ENCODE assay signal across 9 mouse cellular contexts in the genomic region with DNA sequence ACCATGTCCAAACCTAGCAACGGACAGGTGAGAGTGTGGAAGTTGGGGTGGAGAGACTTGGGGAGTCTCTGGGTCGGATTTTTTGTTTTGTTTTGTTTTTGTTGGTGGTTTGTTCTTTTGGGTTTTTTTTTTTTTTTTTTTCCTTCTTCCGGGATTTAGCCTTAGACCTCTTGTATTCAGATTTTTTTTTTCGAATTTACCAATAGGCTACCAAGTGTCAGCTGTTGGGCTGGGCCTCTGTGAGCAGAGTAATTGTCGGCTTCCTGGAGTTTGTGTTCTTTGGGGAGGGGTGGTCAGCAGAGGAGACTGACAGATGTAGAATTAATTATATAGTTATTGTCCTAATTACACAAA. TPM values are rescaled to one million over a fixed set of nuclear protein-coding genes. Genes with fewer than 3 reads are reported as not detected.
A peak's percentile ranks its signal among the peaks of the same experiment; 100 is the strongest.
DNase-seq lines count a peak whose midpoint lies in the region; ATAC-seq lines count a peak whose summit lies in the region.
"Had no signal": no experiment of that assay in that cellular context is flagged by ENCODE, and none has a peak within 500 bp of the region (broad histone marks: within the 10 kb centered on the region; RNA-seq: fewer than 3 reads in every experiment).

No protein-coding gene starts in this region.

- no peaks in the 10 kb centered on the region for H3K9me3 ChIP-seq in heart, embryonic 12.5 days (replicated peaks)
- H3K9me3 ChIP-seq in limb, embryonic 10.5 days (replicated peaks) = no peaks in the 10 kb centered on the region
- H3K9me3 ChIP-seq in neural tube, embryonic 12.5 days = no peaks in the 10 kb centered on the region

- peak; percentile 56 for DNase-seq in MN1 (ENCODE audit: low spot score)
- no peak for DNase-seq in limb, embryonic 10.5 days (ENCODE audit: low spot score)
- no peak for DNase-seq in urinary bladder, postnatal 4 days (ENCODE audit: low spot score in 2 of 2)
- no peak for DNase-seq in adrenal gland, adult (ENCODE audit: inconsistent age in 2 of 2, low spot score in 1 of 2)

- H3K4me3 ChIP-seq in heart, embryonic 12.5 days = peak overlapping the region; percentile 90
- H3K4me3 ChIP-seq in limb, embryonic 10.5 days = peak overlapping the region; percentile 99
- H3K4me3 ChIP-seq in neural tube, embryonic 12.5 days = peak overlapping the region; percentile 98

- ATAC-seq in CD4-positive, CD25-positive, alpha-beta regulatory T cell, adult 4 months = peak; percentile 50
- no peak for ATAC-seq in heart, embryonic 12.5 days (ENCODE audit: insufficient number of reproducible peaks, low FRiP score)
- no peak for ATAC-seq in neural tube, embryonic 12.5 days (ENCODE audit: low FRiP score, low read depth)
- no peak for ATAC-seq in erythroid progenitor cell, adult 5-6 weeks (replicated peaks; ENCODE audit: low FRiP score, poor library complexity, severe bottlenecking)

- H3K4me1 ChIP-seq in heart, embryonic 12.5 days (replicated peaks) = peaks cover 30% of the 10 kb centered on the region
- H3K4me1 ChIP-seq in limb, embryonic 10.5 days = peaks cover 46% of the 10 kb centered on the region
- H3K4me1 ChIP-seq in neural tube, embryonic 12.5 days = peaks cover 34% of the 10 kb centered on the region

- H3K36me3 ChIP-seq in heart, embryonic 12.5 days = peaks cover 44% of the 10 kb centered on the region
- H3K36me3 ChIP-seq in limb, embryonic 10.5 days = peaks cover 61% of the 10 kb centered on the region
- H3K36me3 ChIP-seq in neural tube, embryonic 12.5 days = peaks cover 40% of the 10 kb centered on the region

- peak overlapping the region; percentile 92 for H3K4me2 ChIP-seq in heart, embryonic 12.5 days
- peak overlapping the region; percentile 98 for H3K4me2 ChIP-seq in neural tube, embryonic 12.5 days (replicated peaks)

- peak overlapping the region; percentile 97 for H3K9ac ChIP-seq in heart, embryonic 12.5 days
- peak overlapping the region; percentile 89 for H3K9ac ChIP-seq in neural tube, embryonic 12.5 days

- H3K27me3 ChIP-seq in heart, embryonic 12.5 days (replicated peaks) = no peaks in the 10 kb centered on the region
- H3K27me3 ChIP-seq in limb, embryonic 10.5 days (ENCODE audit: low read depth, poor library complexity, severe bottlenecking) = no peaks in the 10 kb centered on the region
- no peaks in the 10 kb centered on the region for H3K27me3 ChIP-seq in neural tube, embryonic 12.5 days (replicated peaks)

- 9% methylated on average over 5 of the region's 5 CpGs for WGBS in heart, embryonic 12.5 days
- 8% methylated on average over 5 of the region's 5 CpGs for WGBS in limb, embryonic 10.5 days
- 2% methylated on average over 5 of the region's 5 CpGs for WGBS in neural tube, embryonic 12.5 days

- no peak overlapping the region for H3K27ac ChIP-seq in heart, embryonic 12.5 days (ENCODE audit: poor library complexity, severe bottlenecking)
- peak overlapping the region; percentile 100 for H3K27ac ChIP-seq in limb, embryonic 10.5 days
- H3K27ac ChIP-seq in neural tube, embryonic 12.5 days = no peak overlapping the region

RNA-seq across cellular contexts. Expression of a gene that starts 1.6 kb away (rescaled TPM):
- polyA plus RNA-seq in CD4-positive, CD25-positive, alpha-beta regulatory T cell, adult 4 months (2017; shearing (Covaris generic)) = 10 to 100 TPM; 21.8 to 30.5 TPM
- 49.1 and 51.6 TPM in 2 replicates for polyA plus RNA-seq in heart, embryonic 12.5 days (2016; fragmentation: Nextera tagmentation; extraction: Ambion mirVana)
- 109 and 116 TPM in 2 replicates for polyA plus RNA-seq in limb, embryonic 10.5 days (2016; fragmentation: Nextera tagmentation; extraction: Ambion mirVana)
- polyA plus RNA-seq in neural tube, embryonic 12.5 days (2016; fragmentation: Nextera tagmentation; extraction: Ambion mirVana) = 113 and 117 TPM in 2 replicates
- 15.1 and 28.5 TPM in 2 replicates for total RNA-seq in erythroid progenitor cell, adult 5-6 weeks (2015; ENCODE audit: low replicate concordance)
- total RNA-seq in erythroid progenitor cell, adult 5-6 weeks (2017; ENCODE audit: low replicate concordance) = 7.0 and 8.3 TPM in 2 replicates

RNA-seq across cellular contexts. Expression of a gene that starts 1.8 kb away (rescaled TPM):
- polyA plus RNA-seq in CD4-positive, CD25-positive, alpha-beta regulatory T cell, adult 4 months (2017; shearing (Covaris generic)) = 1 to 10 TPM; 1.1 to 2.5 TPM
- polyA plus RNA-seq in heart, embryonic 12.5 days (2016; fragmentation: Nextera tagmentation; extraction: Ambion mirVana) = 0.24 and 0.35 TPM in 2 replicates
- polyA plus RNA-seq in limb, embryonic 10.5 days (2016; fragmentation: Nextera tagmentation; extraction: Ambion mirVana) = 0.29 and 0.40 TPM in 2 replicates
- polyA plus RNA-seq in neural tube, embryonic 12.5 days (2016; fragmentation: Nextera tagmentation; extraction: Ambion mirVana) = 1.0 and 1.5 TPM in 2 replicates
- 15.5 and 23.5 TPM in 2 replicates for total RNA-seq in erythroid progenitor cell, adult 5-6 weeks (2015; ENCODE audit: low replicate concordance)
- total RNA-seq in erythroid progenitor cell, adult 5-6 weeks (2017; ENCODE audit: low replicate concordance) = 1.8 TPM in 1 of 2 replicates, not detected in the other
- total RNA-seq: hematopoietic stem cell, adult 5-6 weeks had no signal

RNA-seq across cellular contexts. Expression of a gene that starts 14.4 kb away (rescaled TPM):
- not detected for polyA plus RNA-seq in CD4-positive, CD25-positive, alpha-beta regulatory T cell, adult 4 months (2017; shearing (Covaris generic))
- polyA plus RNA-seq in heart, embryonic 12.5 days (2016; fragmentation: Nextera tagmentation; extraction: Ambion mirVana) = 0.08 TPM in 1 of 2 replicates, not detected in the other
- not detected in 2 replicates for polyA plus RNA-seq in limb, embryonic 10.5 days (2016; fragmentation: Nextera tagmentation; extraction: Ambion mirVana)
- polyA plus RNA-seq in neural tube, embryonic 12.5 days (2016; fragmentation: Nextera tagmentation; extraction: Ambion mirVana) = not detected in 2 replicates
- total RNA-seq in erythroid progenitor cell, adult 5-6 weeks (2015; ENCODE audit: low replicate concordance) = not detected in 2 replicates
- not detected in 2 replicates for total RNA-seq in erythroid progenitor cell, adult 5-6 weeks (2017; ENCODE audit: low replicate concordance)
- total RNA-seq: hematopoietic stem cell, adult 5-6 weeks had no signal

RNA-seq across cellular contexts. Expression of a gene that starts 18.0 kb away (rescaled TPM):
- polyA plus RNA-seq in CD4-positive, CD25-positive, alpha-beta regulatory T cell, adult 4 months (2017; shearing (Covaris generic)) = not detected
- not detected in 2 replicates for polyA plus RNA-seq in heart, embryonic 12.5 days (2016; fragmentation: Nextera tagmentation; extraction: Ambion mirVana)
- 0.06 TPM in 1 of 2 replicates, not detected in the other for polyA plus RNA-seq in limb, embryonic 10.5 days (2016; fragmentation: Nextera tagmentation; extraction: Ambion mirVana)
- not detected in 2 replicates for polyA plus RNA-seq in neural tube, embryonic 12.5 days (2016; fragmentation: Nextera tagmentation; extraction: Ambion mirVana)
- not detected in 2 replicates for total RNA-seq in erythroid progenitor cell, adult 5-6 weeks (2015; ENCODE audit: low replicate concordance)
- not detected in 2 replicates for total RNA-seq in erythroid progenitor cell, adult 5-6 weeks (2017; ENCODE audit: low replicate concordance)
- total RNA-seq: hematopoietic stem cell, adult 5-6 weeks had no signal

RNA-seq across cellular contexts. Expression of a gene that starts 20.6 kb away (rescaled TPM):
- not detected for polyA plus RNA-seq in CD4-positive, CD25-positive, alpha-beta regulatory T cell, adult 4 months (2017; shearing (Covaris generic))
- polyA plus RNA-seq in heart, embryonic 12.5 days (2016; fragmentation: Nextera tagmentation; extraction: Ambion mirVana) = 2.6 and 2.8 TPM in 2 replicates
- polyA plus RNA-seq in limb, embryonic 10.5 days (2016; fragmentation: Nextera tagmentation; extraction: Ambion mirVana) = 6.2 and 6.3 TPM in 2 replicates
- polyA plus RNA-seq in neural tube, embryonic 12.5 days (2016; fragmentation: Nextera tagmentation; extraction: Ambion mirVana) = 11.5 and 12.0 TPM in 2 replicates
- not detected in 2 replicates for total RNA-seq in erythroid progenitor cell, adult 5-6 weeks (2015; ENCODE audit: low replicate concordance)
- total RNA-seq in erythroid progenitor cell, adult 5-6 weeks (2017; ENCODE audit: low replicate concordance) = 1.0 TPM in 1 of 2 replicates, not detected in the other
